Mouse (Mus musculus) embryonic stem cell, embryonic (primary cell): ENCODE measurements around the gene Sh3glb2.

Experiments used
- CTCF ChIA-PET, 4 experiments: fragments of 300-600 bp in 2 of 4; fragments of 350-600 bp in 2 of 4; sonication (Branson Sonifier 250); formaldehyde crosslinking; loops; one replicate each; lab custom pipeline; 2022; ENCODE audit warnings: inconsistent platforms in 2 of 4; lab: Charles Lee
- POLR2A ChIA-PET, 4 experiments: fragments of 300-600 bp in 2 of 4; fragments of 350-600 bp in 2 of 4; sonication (Branson Sonifier 250); formaldehyde crosslinking; loops; one replicate each; lab custom pipeline; 2022; ENCODE audit warnings: antibody characterized with exemption in 4 of 4, inconsistent platforms in 1 of 4; lab: Charles Lee

Sh3glb2 gene

GRCm38 (mm10) chr2:30392114-30392576, 33.0 kb upstream of the Sh3glb2 start, which contains the start of gene Dolpp1:
TSS of gene Dolpp1 (plus strand) at chr2:30392254.
- ChIA-PET POLR2A (interaction anchor here in 3 of 4 experiments (0.6 to 3.4 kb wide), 47 partner anchors 8 to 415 kb away, joined by 3 to 38 read pairs (median 4); partner anchors contain the start of genes Crat (in 3 of the 3), Ier5l (in 3 of the 3), Miga2 (in 3 of the 3) and Ptpa (in 3 of the 3)), CTCF (interaction anchor here in 3 of 4 experiments (0.6 to 1.2 kb wide), 9 partner anchors 10 to 292 kb away, joined by 3 to 7 read pairs (median 4); partner anchors contain the start of gene Miga2 (in 1 of the 3))

GRCm38 (mm10) chr2:30389000-30389399, 29.9 kb upstream of the Sh3glb2 start:
- ChIA-PET POLR2A (interaction anchor here in 2 of 4 experiments (0.9 to 4.1 kb wide), 4 partner anchors 10 to 78 kb away, joined by 3 to 14 read pairs (median 3); partner anchors contain the start of gene Miga2 (in 1 of the 2)), CTCF (no interaction called here)

GRCm38 (mm10) chr2:30386913-30387312, 27.8 kb upstream of the Sh3glb2 start:
- CTCF ChIA-PET = interaction anchor here in 3 of 4 experiments (0.6 to 0.8 kb wide), 3 partner anchors 16 to 290 kb away, joined by 4 to 5 read pairs (median 5); no protein-coding TSS in a partner anchor
- POLR2A ChIA-PET = interaction anchor here in 3 of 4 experiments (0.6 to 4.1 kb wide), 14 partner anchors 8 to 39 kb away, joined by 3 to 14 read pairs (median 4); partner anchors contain the start of gene Miga2 (in 2 of the 3)

GRCm38 (mm10) chr2:30385591-30385990, 26.5 kb upstream of the Sh3glb2 start:
- ChIA-PET CTCF (no interaction called here), POLR2A (interaction anchor here in 2 of 4 experiments (0.8 to 4.1 kb wide), 11 partner anchors 10 to 198 kb away, joined by 3 to 14 read pairs (median 4); partner anchors contain the start of genes Ptpa (in 2 of the 2), Crat (in 1 of the 2) and Miga2 (in 1 of the 2))

- CTCF ChIA-PET = interaction anchor here in 1 of 4 experiments (1.2 kb wide), 1 partner anchor 16 kb away, joined by 3 read pairs; no protein-coding TSS in a partner anchor
Measured at GRCm38 (mm10) chr2:30384814-30385213, 25.7 kb upstream of the Sh3glb2 start.

GRCm38 (mm10) chr2:30381377-30381725, 22.2 kb upstream of the Sh3glb2 start:
- POLR2A ChIA-PET = interaction anchor here in 2 of 4 experiments (0.7 to 2.1 kb wide), 11 partner anchors 9 to 234 kb away, joined by 3 to 7 read pairs (median 3); partner anchors contain the start of gene Miga2 (in 1 of the 2)
- CTCF ChIA-PET = interaction anchor here in 1 of 4 experiments (0.8 kb wide), 1 partner anchor 54 kb away, joined by 3 read pairs; no protein-coding TSS in a partner anchor

More at GRCm38 (mm10) chr2:30384814-30385213, 25.7 kb upstream of the Sh3glb2 start:
- POLR2A ChIA-PET = interaction anchor here in 3 of 4 experiments (1.0 to 2.9 kb wide), 12 partner anchors 7 to 197 kb away, joined by 3 to 15 read pairs (median 5); partner anchors contain the start of genes Crat (in 1 of the 3), Dolpp1 (in 1 of the 3), Miga2 (in 1 of the 3) and Ptpa (in 1 of the 3)

- POLR2A ChIA-PET = interaction anchor here in 2 of 4 experiments (0.8 to 1.7 kb wide), 7 partner anchors 10 to 71 kb away, joined by 3 to 7 read pairs (median 3); no protein-coding TSS in a partner anchor
- CTCF ChIA-PET = interaction anchor here in 1 of 4 experiments (0.8 kb wide), 1 partner anchor 54 kb away, joined by 3 read pairs; no protein-coding TSS in a partner anchor
Measured at GRCm38 (mm10) chr2:30380564-30381376, 21.6 kb upstream of the Sh3glb2 start.

GRCm38 (mm10) chr2:30379307-30379706, 20.2 kb upstream of the Sh3glb2 start:
- POLR2A ChIA-PET = interaction anchor here in 2 of 4 experiments (0.8 to 1.5 kb wide), 4 partner anchors 10 to 33 kb away, joined by 3 read pairs; no protein-coding TSS in a partner anchor
- CTCF ChIA-PET = interaction anchor here in 1 of 4 experiments (1.2 kb wide), 1 partner anchor 15 kb away, joined by 4 read pairs; the partner anchor contains the start of gene Miga2

- ChIA-PET CTCF (interaction anchor here in 1 of 4 experiments (1.5 kb wide), 1 partner anchor 58 kb away, joined by 5 read pairs; no protein-coding TSS in a partner anchor), POLR2A (interaction anchor here in 1 of 4 experiments (1.1 to 1.4 kb wide), 2 partner anchors 10 kb away, joined by 3 to 4 read pairs; no protein-coding TSS in a partner anchor)
Measured at GRCm38 (mm10) chr2:30377721-30378120, 18.6 kb upstream of the Sh3glb2 start.

GRCm38 (mm10) chr2:30375893-30376292, 16.8 kb upstream of the Sh3glb2 start:
- ChIA-PET POLR2A (interaction anchor here in 3 of 4 experiments (0.7 to 2.9 kb wide), 8 partner anchors 8 to 40 kb away, joined by 3 to 17 read pairs (median 4); partner anchors contain the start of genes Crat (in 1 of the 3), Dolpp1 (in 1 of the 3), Miga2 (in 1 of the 3) and Ptpa (in 1 of the 3)), CTCF (interaction anchor here in 1 of 4 experiments (0.5 kb wide), 1 partner anchor 15 kb away, joined by 7 read pairs; no protein-coding TSS in a partner anchor)

GRCm38 (mm10) chr2:30372726-30373125, 13.6 kb upstream of the Sh3glb2 start:
- ChIA-PET POLR2A (interaction anchor here in 3 of 4 experiments (0.6 to 3.5 kb wide), 8 partner anchors 8 to 290 kb away, joined by 3 to 15 read pairs (median 3); partner anchors contain the start of genes Crat (in 1 of the 3), Dolpp1 (in 1 of the 3) and Miga2 (in 1 of the 3)), CTCF (no interaction called here)

- ChIA-PET POLR2A (interaction anchor here in 2 of 4 experiments (0.6 to 1.8 kb wide), 4 partner anchors 14 to 43 kb away, joined by 3 to 4 read pairs (median 4); partner anchors contain the start of gene Crat (in 1 of the 2)), CTCF (interaction anchor here in 1 of 4 experiments (0.7 kb wide), 1 partner anchor 15 kb away, joined by 5 read pairs; no protein-coding TSS in a partner anchor)
Measured at GRCm38 (mm10) chr2:30371544-30371943, 12.4 kb upstream of the Sh3glb2 start.

- ChIA-PET CTCF (interaction anchor here in 1 of 4 experiments (0.8 kb wide), 1 partner anchor 178 kb away, joined by 3 read pairs; no protein-coding TSS in a partner anchor), POLR2A (interaction anchor here in 1 of 4 experiments (1.4 to 1.7 kb wide), 2 partner anchors 11 to 24 kb away, joined by 4 to 6 read pairs; no protein-coding TSS in a partner anchor)
Measured at GRCm38 (mm10) chr2:30366203-30366602, 7.1 kb upstream of the Sh3glb2 start.

GRCm38 (mm10) chr2:30365281-30366069, 6.3 kb upstream of the Sh3glb2 start:
- CTCF ChIA-PET = interaction anchor here in 1 of 4 experiments (1.8 kb wide), 1 partner anchor 76 kb away, joined by 5 read pairs; no protein-coding TSS in a partner anchor
- POLR2A ChIA-PET = interaction anchor here in 2 of 4 experiments (1.0 to 3.9 kb wide), 12 partner anchors 8 to 78 kb away, joined by 3 to 20 read pairs (median 12); partner anchors contain the start of gene Dolpp1 (in 2 of the 2)

GRCm38 (mm10) chr2:30363773-30364650, 4.9 kb upstream of the Sh3glb2 start, which contains the start of gene Miga2:
TSS of gene Miga2 (plus strand) at chr2:30364233.
- POLR2A ChIA-PET = interaction anchor here (0.5 to 3.9 kb wide), 85 partner anchors 8 to 621 kb away, joined by 3 to 21 read pairs (median 4); partner anchors contain the start of genes Crat (in 3 of the 4), Dolpp1 (in 3 of the 4), Ptpa (in 3 of the 4) and Endog (in 1 of the 4)
- CTCF ChIA-PET = interaction anchor here (0.5 to 1.8 kb wide), 29 partner anchors 10 to 565 kb away, joined by 3 to 11 read pairs (median 4); partner anchors contain the start of genes Crat (in 1 of the 4), Dolpp1 (in 1 of the 4), Ier5l (in 1 of the 4) and Ptges (in 1 of the 4)
